Mouse (Mus musculus): Measurements from ENCODE around the gene Supt6.

Supt6 gene

GRCm38 (mm10) chr11:78182450-78182849 is 63.3 kb downstream of the Supt6 start:
- in situ Hi-C loops (cut with MboI), result no loop called here

GRCm38 (mm10) chr11:78181830-78182357 is 63.9 kb downstream of the Supt6 start:
- in situ Hi-C loops (cut with MboI), result no loop called here

GRCm38 (mm10) chr11:78180081-78180761 is 65.6 kb downstream of the Supt6 start:
- in situ Hi-C loops (cut with MboI), result no loop called here

GRCm38 (mm10) chr11:78179438-78179999 is 66.3 kb downstream of the Supt6 start:
- in situ Hi-C loops (cut with MboI), result no loop called here

GRCm38 (mm10) chr11:78178859-78179437 is 66.8 kb downstream of the Supt6 start:
- in situ Hi-C loops (cut with MboI), result no loop called here

- in situ Hi-C loops (cut with MboI), result no loop called here
Measured at GRCm38 (mm10) chr11:78177903-78178858, 67.6 kb downstream of the Supt6 start.

GRCm38 (mm10) chr11:78177437-78177836 is 68.3 kb downstream of the Supt6 start:
- in situ Hi-C loops (cut with MboI), result no loop called here

GRCm38 (mm10) chr11:78176905-78177331 is 68.9 kb downstream of the Supt6 start:
- in situ Hi-C loops (cut with MboI), result no loop called here

GRCm38 (mm10) chr11:78176402-78176862 is 69.4 kb downstream of the Supt6 start, which contains the start of the genes Nek8 and Tlcd1:
Gene Nek8, minus strand, starts transcription at chr11:78176675.
Gene Tlcd1, plus strand, starts transcription at chr11:78176711.
- in situ Hi-C loops (cut with MboI), result no loop called here

GRCm38 (mm10) chr11:78175771-78176401 is 69.9 kb downstream of the Supt6 start:
- in situ Hi-C loops (cut with MboI), result no loop called here

GRCm38 (mm10) chr11:78174506-78174905 is 71.3 kb downstream of the Supt6 start:
- in situ Hi-C loops (cut with MboI), result no loop called here

- in situ Hi-C loops (cut with MboI), result no loop called here
Measured at GRCm38 (mm10) chr11:78172748-78173383, 72.9 kb downstream of the Supt6 start.

GRCm38 (mm10) chr11:78172034-78172747 is 73.6 kb downstream of the Supt6 start:
- in situ Hi-C loops (cut with MboI), result no loop called here

- in situ Hi-C loops (cut with MboI), result no loop called here
Measured at GRCm38 (mm10) chr11:78171328-78171727, 74.5 kb downstream of the Supt6 start.

GRCm38 (mm10) chr11:78170306-78170705 is 75.5 kb downstream of the Supt6 start:
- in situ Hi-C loops (cut with MboI), result no loop called here

GRCm38 (mm10) chr11:78168541-78169468 is 77.0 kb downstream of the Supt6 start:
- in situ Hi-C loops (cut with MboI), result no loop called here

GRCm38 (mm10) chr11:78167257-78167959 is 78.4 kb downstream of the Supt6 start:
- in situ Hi-C loops (cut with MboI), result no loop called here

GRCm38 (mm10) chr11:78166640-78167039 is 79.1 kb downstream of the Supt6 start:
- in situ Hi-C loops (cut with MboI), result no loop called here

Measured in mature B cell (primary cell).